Mouse (Mus musculus): ENCODE measurements around the gene Mreg.

Mreg gene

GRCm38 (mm10) chr1:72123434-72124297 is 88.4 kb downstream of the Mreg start:
- DNase-seq (ENCODE audit: low spot score) = peak; percentile 92

- DNase-seq (ENCODE audit: low spot score) = no peak
These were observed 90.4 kb downstream of the Mreg start for GRCm38 (mm10) chr1:72121608-72122185.

- DNase-seq (ENCODE audit: low spot score) = no peak
These were observed 92.1 kb downstream of the Mreg start for GRCm38 (mm10) chr1:72119981-72120380.

- DNase-seq (ENCODE audit: low spot score) = no peak
These were observed 97.9 kb downstream of the Mreg start for GRCm38 (mm10) chr1:72114206-72114605.
